Mouse (Mus musculus): ENCODE measurements at regions not wholly inside any gene's neighbourhood (a gene's known extent, or its start where the extent isn't known, plus 50 kb on each side); places are given as distances from the start of the nearest gene placed in this dataset.

- DNase-seq, result no peak
Observed at GRCm38 (mm10) chr10:17008683-17009082, 714.3 kb upstream of the Cited2 start.

- DNase-seq, result no peak
Observed at GRCm38 (mm10) chr10:17010047-17010446, 713.0 kb upstream of the Cited2 start.

- DNase-seq, result no peak
Observed at GRCm38 (mm10) chr10:17011876-17012275, 711.1 kb upstream of the Cited2 start.

- no peak for DNase-seq
Observed at GRCm38 (mm10) chr10:17012541-17012975, 710.5 kb upstream of the Cited2 start.

- DNase-seq, result no peak
Observed at GRCm38 (mm10) chr10:17014826-17015225, 708.2 kb upstream of the Cited2 start.

DNA sequence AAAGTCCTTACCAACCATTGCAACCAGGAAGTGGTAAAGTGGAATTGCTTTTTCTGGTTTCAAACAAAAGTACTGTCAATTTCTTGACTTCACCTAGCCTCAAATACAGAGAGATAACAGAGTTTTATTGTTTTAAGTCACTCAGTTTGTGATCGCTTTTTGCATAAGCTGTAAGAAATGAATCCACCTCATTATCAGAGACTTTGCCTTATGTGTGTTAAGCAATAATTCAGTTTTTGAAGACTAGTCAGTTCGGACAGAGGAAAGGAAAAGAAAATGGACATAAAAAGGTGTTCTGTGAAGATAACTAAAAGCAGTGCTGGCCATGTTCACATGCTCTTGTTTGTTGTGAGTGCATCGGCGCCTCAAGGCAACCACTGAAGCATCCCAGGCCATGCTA, 706.2 kb upstream of the Cited2 start:
- no peak for DNase-seq

GRCm38 (mm10) chr10:17022216-17023158, 700.5 kb upstream of the Cited2 start:
- DNase-seq, result no peak

DNA sequence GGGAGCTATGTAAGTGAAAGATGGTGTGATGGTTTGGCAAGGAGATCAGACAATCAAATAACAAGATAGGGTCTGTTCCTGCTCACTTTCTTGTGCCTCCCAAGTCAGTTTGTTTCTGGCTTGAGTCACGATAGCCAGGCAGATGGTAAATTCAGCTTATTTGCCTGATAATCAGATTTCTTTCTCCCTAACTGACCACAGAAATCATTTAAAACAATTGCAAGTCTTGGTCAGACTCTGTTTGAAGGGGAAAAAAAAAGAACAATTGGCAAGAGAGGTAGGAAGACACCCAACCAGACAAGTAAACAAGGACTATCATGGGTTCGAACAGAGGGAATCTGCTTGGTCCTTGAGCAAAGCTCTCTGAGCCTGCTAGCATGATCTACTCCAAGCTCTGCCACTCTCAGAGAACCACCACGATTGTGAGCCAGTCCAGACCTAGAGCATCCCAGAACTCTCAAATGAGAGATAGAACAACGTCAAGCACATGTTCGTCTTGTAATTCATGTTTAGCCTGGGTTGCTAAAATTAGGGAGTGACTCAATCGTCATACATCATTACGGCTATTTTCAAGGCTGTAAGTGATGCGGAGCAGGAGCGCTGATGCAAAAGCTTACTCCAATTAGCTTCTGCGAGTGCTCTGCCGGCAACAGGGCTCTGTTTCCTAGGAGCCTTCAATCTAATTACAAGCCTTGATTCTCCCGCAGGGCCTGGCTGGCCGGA, 699.3 kb upstream of the Cited2 start:
- DNase-seq, result no peak

- DNase-seq, result no peak
Observed at GRCm38 (mm10) chr10:17024294-17024665, 698.7 kb upstream of the Cited2 start.

DNA sequence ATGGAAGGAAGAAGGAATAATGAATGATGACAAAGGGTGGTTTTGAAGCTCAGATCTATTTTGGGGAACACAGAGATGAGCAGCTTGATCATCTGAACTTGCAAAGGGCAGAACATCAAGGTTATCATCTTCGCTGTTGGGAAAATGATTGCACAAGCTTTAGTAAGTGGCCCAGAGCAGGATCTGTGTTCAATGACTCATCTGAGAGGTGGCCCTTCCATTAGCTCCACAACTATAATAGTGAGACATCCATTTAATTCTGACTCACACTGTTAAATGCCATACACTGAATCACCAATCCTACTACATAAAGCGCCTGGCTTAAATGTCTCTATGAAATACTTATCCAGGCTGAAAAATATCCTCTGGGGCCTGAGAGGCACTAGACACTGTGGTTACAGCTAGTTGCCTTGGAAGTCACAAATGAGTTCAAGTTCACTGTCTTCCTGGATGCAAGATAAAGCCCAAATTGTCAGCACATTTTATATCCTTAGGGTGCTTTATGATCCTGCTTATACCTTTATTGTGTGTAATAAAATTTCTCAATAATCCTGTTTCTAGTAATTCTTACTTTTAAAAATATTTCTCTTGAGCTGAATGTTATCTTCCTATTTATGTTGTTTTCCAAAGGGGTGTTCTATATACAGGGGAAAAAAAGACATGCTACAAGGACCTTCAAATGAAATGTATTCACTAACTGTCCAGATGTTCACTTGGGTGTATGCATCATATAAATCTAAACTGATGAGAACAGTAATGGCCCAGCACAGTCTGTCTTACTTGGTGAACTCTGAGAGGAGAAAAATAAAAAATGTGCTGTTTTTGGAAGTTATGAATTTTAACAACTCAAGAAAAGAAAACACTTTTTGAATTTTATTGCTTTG, 687.9 kb upstream of the Cited2 start:
- no peak for DNase-seq

DNA sequence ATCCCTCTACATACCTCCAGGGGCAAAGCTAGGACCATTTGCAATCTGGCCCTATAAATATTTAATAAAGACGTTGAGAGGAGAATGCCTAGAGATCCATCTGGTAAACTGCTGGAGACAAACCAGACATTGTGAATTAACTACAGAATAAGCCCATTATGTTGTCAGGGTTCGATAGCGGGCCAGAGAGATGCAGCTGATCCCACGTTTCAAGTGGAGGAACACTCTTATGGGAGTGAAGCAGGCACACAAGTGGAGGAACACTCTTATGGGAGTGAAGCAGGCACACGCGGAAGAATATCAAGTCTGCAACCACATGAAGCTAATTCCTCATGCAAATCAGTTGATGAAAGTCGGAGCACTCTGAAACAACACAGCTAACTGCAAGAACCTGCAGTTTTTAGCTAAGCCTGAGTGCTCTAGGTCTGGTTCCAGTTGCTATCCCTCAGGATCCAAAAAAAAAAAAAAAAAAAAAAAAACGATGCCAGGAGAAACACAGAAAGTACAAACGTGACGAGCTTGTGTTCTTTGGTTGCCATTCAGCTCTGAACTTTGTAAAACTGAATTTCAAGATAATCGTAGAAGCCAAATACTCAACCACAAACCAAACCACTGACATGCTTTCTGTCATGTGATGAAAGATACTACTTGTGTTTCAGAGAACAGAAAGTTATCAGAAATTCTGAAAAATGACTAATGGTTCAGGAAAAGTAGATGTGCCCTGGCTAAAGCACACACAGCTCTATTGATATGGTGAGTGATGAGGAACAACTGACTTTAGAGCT, 684.6 kb upstream of the Cited2 start:
- DNase-seq, result no peak

GRCm38 (mm10) chr10:17042090-17042489, 680.9 kb upstream of the Cited2 start:
- DNase-seq, result no peak

- no peak for DNase-seq
Observed at GRCm38 (mm10) chr10:17042973-17043372, 680.0 kb upstream of the Cited2 start.

DNA sequence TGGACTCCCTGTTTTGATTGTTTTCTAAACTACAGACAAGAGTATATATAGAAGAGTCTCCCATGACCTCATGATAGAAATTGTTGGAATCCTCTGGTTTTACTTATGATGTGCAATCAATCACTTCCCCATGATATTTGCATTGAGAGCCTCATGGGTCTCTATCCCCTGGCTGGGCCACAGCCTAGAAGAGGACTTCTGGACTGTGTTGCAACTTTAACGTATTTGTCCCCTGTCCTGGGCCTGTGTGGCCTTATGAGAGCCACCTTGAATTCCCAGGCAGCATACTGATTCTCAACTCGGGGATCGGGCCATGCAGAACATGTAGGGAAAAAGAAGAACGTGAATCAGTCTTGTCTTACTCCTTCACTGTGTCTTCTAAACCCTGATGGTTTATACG, 676.3 kb upstream of the Cited2 start:
- DNase-seq, result no peak

DNA sequence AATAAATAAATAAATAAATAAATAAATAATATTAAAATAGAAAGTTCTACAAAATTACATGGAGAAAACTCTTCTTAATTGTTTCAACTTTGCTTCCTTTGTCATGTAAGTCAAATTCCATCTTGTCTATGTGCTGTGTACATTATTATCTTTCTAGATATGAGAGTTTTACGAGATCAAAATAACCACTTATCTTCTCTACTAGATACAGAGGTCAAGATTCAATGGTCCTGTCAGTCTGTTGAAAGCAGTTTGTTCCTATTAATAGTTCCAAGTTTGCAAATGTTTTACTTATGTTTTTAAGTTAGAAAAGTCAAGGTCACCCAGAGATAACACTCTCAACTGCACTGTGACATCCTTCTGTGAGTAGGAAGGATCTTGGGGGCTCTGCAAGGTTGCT, 650.1 kb upstream of the Cited2 start:
- no peak for DNase-seq

DNA sequence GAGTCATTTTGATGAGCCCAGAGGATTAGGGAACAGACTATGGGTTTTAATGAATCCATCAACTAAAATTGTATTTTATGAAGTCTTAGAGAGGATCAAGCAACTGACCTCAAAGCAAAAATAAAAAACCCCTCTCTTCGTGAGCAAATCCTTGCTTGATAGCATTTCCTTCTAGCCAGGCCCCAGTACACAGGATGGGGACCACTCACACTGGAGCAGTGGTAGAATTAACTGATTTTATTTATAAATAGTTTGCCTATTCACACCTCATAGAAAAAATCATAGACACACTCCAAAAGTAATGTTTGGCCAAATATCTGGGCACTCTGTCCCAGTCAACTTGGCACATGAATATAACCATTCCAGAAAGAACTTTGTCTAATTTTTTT, 649.0 kb upstream of the Cited2 start:
- DNase-seq, result no peak

DNA sequence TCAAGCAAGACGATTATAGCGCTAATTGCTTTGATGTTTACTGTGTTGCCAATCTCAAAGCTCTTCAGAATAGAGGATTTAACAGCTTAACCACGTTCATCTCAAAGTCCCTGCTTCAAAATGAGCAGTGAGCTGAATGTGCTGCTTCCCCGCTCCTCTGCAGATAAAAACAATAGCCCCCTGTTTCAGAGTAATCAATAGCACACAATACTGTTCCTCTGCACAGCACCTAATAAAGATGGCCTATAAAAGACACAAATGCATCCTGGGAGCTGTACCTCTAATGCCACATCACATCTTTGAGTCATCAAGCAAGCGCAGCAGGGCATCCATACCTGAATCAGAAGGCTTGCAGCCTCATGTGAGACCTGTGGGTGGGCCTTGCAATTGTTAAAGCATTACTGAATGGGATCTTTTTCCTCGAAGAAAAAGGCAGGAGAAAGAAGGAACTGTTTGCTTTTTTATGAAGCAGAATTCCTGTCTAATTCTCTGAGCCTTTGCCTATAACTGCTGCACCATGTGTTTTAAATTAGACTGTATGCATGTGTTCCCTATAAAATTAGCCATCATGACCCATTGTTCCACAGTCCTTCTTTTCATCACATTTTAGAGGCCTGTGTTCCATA, 648.5 kb upstream of the Cited2 start:
- DNase-seq, result no peak

DNA sequence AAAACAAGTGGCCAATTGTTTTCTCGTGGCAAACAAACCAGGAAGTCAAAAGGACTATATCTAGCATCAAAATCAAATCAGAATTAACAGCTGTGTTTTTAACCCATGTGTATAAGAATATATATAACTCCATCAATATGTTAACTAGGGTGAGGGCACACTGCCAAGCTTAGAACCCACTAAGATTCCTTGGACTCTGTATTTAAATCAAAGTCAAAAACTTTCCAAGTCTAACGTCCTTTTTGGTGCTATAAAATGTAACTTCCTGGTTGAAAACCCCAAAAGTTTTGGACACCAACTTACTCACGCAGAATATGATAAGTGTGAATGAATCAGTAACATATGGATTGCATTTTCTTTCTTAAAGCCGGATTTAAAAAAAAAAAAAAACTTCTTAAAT, 647.9 kb upstream of the Cited2 start:
- no peak for DNase-seq

GRCm38 (mm10) chr10:17075576-17075975, 647.4 kb upstream of the Cited2 start:
- DNase-seq, result no peak

- DNase-seq, result no peak
Observed at GRCm38 (mm10) chr10:17076186-17076585, 646.8 kb upstream of the Cited2 start.

DNA sequence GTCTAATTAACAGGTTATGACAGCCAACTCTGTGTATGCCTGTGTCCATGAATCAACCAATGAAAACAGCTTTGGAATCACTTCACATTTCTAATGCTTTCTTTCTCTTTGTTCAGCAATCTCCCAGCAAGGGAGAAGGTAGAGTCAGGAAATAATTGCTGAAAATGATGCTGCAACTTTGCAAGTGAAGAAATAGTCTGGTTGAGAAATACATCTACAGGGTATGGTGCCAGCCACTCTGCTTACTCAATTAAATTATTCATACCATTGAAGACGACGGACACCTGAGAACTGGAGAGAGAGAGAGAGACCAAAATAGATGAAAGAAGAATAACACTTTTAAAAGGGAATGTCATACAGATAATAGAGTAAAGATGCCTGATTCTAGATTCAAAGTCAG, 645.4 kb upstream of the Cited2 start:
- DNase-seq, result no peak

DNA sequence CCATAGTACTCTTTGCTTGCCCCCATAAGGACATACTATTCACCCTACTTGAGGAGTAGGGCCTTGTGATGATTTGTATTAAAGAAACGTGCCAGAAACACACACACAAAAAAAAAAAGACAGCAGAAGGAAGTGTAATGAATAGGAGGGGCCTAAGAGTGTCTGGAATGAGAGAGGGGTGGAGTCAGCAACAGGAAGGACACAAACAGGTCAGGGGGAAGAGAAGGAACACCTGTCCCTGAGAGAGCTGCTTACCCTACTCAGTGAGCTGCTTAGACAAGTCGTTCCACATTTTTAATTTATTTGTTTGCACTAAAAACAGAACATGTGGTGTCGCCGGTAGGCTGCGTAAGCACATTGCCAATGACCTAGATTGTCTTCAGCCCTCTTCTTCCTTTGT, 642.2 kb upstream of the Cited2 start:
- no peak for DNase-seq

Data from B cell, adult 2 months (primary cell).